Mouse (Mus musculus) testis, adult 2 months (tissue): ENCODE data around the gene Gramd1b. TPM values are rescaled to one million over a fixed set of nuclear protein-coding genes. Genes with fewer than 3 reads are reported as not detected.
A peak's percentile ranks its signal among the peaks of the same experiment; 100 is the strongest.

Experiments
- H3K27ac ChIP-seq: fragments of 200-500 bp; 2 replicates; pipeline ENCODE4 v1.5.1; 2012; ENCODE audit warnings: low read depth, low read length; ENCODE audit not compliant: control insufficient read depth, insufficient read depth
- H3K27me3 ChIP-seq: fragments of 200-500 bp; 2 replicates; pipeline ENCODE4 v1.6.1; 2012; ENCODE audit warnings: mild to moderate bottlenecking, low read length, moderate library complexity; ENCODE audit not compliant: control insufficient read depth, insufficient read depth
- H3K36me3 ChIP-seq: fragments of 200-500 bp; 2 replicates; pipeline ENCODE4 v1.6.1; 2012; ENCODE audit warnings: mild to moderate bottlenecking, low read length; ENCODE audit not compliant: control insufficient read depth, insufficient read depth
- H3K4me1 ChIP-seq: fragments of 200-500 bp; 2 replicates; pipeline ENCODE4 v1.6.1; 2012; ENCODE audit warnings: low read length; ENCODE audit not compliant: control insufficient read depth, insufficient read depth
- H3K4me3 ChIP-seq: fragments of 200-500 bp; 2 replicates; pipeline ENCODE4 v1.5.1; 2012; ENCODE audit warnings: low read depth, mild to moderate bottlenecking, low read length, moderate library complexity, mixed read lengths; ENCODE audit not compliant: control insufficient read depth
- CTCF ChIP-seq: fragments of 200-500 bp; IDR thresholded peaks from 2 replicates; pipeline ENCODE4 v1.5.1; 2012; ENCODE audit warnings: low read depth, mild to moderate bottlenecking, inconsistent platforms, low read length, moderate library complexity; ENCODE audit not compliant: control insufficient read depth, insufficient read depth, insufficient replicate concordance
- POLR2A ChIP-seq: fragments of 200-500 bp; IDR thresholded peaks from 2 replicates; pipeline ENCODE4 v1.6.1; 2012; ENCODE audit warnings: low read depth, mild to moderate bottlenecking, inconsistent platforms, low read length, moderate library complexity; ENCODE audit not compliant: control insufficient read depth
- polyA plus RNA-seq: library from polyadenylated mRNA; depleted of rRNA; stranded (reverse); fragments of >200 nt; gene quantifications from 2 replicates; pipeline ENCODE4 v1.2.3, GENCODE M21; 2012

Gramd1b gene
- polyA plus RNA-seq, 1 experiment, result 143 TPM

DNA sequence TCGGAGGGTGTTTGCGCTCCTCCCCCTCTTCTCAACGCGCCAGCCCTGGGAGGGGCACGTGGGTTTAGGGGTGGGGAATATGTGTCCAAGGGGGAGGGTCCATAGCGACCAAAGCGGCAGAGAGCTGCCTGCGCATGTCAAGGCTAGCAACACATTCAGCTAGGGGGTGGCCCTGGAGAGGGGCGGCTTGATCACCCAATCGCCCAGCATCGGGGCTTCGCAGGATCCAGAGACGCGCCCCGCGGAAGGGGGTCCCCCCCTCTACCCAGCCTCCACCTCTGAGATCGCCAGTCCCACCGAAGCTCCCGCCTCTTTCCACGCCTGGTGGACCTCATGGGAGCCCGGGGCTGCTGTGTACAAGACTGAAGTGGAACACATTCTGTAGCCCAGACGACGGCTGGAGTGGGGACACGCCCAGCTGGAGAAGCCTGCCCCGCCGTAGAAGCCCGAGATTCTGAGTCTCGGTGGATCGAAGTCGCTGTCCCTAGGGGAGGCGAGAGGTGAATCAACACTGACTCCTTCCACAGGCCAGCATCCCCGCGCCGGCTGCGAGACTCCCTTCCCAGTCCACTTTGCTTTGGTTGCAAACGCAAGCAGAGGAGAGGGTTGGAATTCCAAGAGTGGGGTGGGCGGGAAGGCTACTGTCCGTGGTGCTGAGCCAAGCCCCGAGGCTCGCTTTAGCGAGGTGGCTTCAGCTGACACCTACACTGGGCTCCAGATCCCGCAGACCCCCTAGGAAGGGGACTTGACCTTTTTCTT, 261.9 kb downstream of the Gramd1b start, which contains the start of gene Scn3b:
Gene Scn3b, plus strand, starts transcription at position 115 of the 759 bp plus-strand sequence.
- TF ChIP-seq POLR2A (no peak), CTCF (no peak)
- Histone ChIP-seq H3K36me3 (no peaks in the 10 kb centered on the region), H3K27me3 (no peaks in the 10 kb centered on the region), H3K4me3 (peak within 1 kb of the TSS; percentile 3; the same call in 1 of the 2 replicates), H3K27ac (no peak within 1 kb of the TSS), H3K4me1 (peaks cover 14% of the 10 kb centered on the region)

DNA sequence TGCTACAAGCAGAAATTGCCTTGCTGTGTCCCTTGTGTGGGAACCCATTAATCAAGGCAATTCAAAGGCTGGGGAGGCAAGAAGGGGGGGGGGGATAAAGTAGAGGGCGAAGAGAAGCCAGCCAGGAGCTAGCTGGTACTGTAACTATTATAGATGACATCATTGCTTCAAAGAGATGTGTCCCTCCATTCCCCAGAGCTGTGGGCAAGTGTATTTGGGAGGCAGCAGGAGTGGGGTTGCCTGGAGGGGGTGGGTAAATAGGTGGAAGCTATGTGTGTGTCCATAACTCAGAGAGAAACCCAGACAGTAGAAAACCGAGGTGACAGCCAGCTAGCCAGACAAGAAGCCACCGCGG, 262.5 kb downstream of the Gramd1b start:
- no peak for TF ChIP-seq POLR2A
- no peak for TF ChIP-seq CTCF
- peaks cover 14% of the 10 kb centered on the region for H3K4me1 ChIP-seq
- H3K27ac ChIP-seq, result no peak overlapping the region
- H3K36me3 ChIP-seq, result no peaks in the 10 kb centered on the region
- H3K27me3 ChIP-seq, result no peaks in the 10 kb centered on the region
- no peak overlapping the region for H3K4me3 ChIP-seq

DNA sequence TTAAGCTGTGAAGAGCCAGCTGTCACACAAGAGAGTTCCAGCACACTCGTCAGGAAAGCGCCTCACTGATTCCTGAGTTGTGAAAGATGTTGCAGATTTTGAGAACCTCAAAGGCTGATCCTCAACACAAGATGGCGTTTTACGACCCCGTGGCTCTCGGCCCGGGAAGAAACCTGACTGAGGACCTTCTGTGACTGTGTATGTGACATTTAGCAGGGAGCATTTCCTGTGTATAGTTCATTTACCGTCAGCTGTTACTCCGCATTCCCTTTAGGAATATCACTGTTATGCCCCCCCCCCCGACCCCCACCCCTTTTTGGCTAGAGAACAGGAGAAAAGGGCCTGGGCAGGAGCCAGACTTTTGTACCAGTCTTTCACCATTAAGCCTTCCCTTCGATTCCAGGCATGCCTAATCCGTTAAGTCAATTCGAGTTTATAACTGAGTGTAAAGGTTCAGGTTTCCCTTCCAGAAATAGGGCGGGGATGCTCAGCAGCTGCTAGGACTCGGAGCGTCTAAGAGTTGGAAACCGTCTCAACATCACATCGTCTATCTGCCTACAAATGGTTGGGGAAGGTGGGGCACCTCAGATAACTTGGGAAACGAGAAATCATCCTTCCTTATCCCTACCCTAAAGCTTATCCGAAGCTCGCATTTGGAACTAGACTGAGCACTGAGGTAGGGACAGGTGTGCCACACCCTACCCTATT, 263.0 kb downstream of the Gramd1b start:
- H3K4me1 ChIP-seq, result peaks cover 14% of the 10 kb centered on the region
- H3K36me3 ChIP-seq, result no peaks in the 10 kb centered on the region
- no peak overlapping the region for H3K27ac ChIP-seq
- no peaks in the 10 kb centered on the region for H3K27me3 ChIP-seq
- H3K4me3 ChIP-seq, result no peak overlapping the region
- TF ChIP-seq CTCF (no peak), POLR2A (no peak)

DNA sequence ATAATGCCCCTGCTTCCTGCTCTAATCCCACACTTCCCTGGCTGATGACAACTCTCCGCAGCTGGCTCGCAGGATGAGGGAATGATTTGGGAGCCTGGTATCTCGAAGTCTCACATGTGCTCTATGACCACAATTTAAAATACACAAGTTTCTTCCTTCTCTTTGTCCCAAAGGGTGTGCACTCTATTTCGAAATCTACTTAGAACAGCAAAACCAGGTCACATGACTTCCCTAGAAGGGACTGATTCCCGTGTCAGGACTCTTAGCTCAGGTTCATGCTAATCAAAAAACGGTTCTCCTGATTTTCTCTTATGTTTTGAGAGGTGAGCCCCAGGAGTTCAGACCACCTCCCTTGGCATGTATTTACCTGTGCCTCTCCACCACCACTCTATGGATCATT, 267.3 kb downstream of the Gramd1b start:
- Histone ChIP-seq H3K27me3 (no peaks in the 10 kb centered on the region), H3K4me1 (peaks cover 7% of the 10 kb centered on the region), H3K4me3 (no peak overlapping the region), H3K36me3 (no peaks in the 10 kb centered on the region), H3K27ac (no peak overlapping the region)
- TF ChIP-seq POLR2A (no peak), CTCF (no peak)

DNA sequence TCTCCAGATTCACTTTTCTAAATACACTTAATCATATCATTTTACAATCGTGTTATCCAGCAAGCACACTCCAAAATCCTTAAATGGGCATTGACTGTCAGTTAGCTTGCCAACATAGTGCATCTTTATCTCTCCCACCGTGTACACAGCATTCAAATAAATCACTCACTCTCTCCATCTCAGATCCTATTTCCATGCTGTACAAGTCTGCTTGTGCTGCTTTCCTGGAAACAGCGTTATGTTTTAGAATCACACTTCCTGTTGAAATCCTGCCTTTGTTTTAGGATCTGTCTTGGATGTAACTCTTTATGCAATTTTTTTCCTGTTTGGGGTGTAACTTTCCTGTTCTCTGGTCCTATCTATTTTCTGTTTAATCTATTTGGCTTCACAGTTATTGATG, 278.7 kb downstream of the Gramd1b start:
- Histone ChIP-seq H3K4me3 (no peak overlapping the region), H3K4me1 (no peaks in the 10 kb centered on the region), H3K27ac (no peak overlapping the region), H3K36me3 (no peaks in the 10 kb centered on the region), H3K27me3 (no peaks in the 10 kb centered on the region)
- TF ChIP-seq POLR2A (no peak), CTCF (no peak)

DNA sequence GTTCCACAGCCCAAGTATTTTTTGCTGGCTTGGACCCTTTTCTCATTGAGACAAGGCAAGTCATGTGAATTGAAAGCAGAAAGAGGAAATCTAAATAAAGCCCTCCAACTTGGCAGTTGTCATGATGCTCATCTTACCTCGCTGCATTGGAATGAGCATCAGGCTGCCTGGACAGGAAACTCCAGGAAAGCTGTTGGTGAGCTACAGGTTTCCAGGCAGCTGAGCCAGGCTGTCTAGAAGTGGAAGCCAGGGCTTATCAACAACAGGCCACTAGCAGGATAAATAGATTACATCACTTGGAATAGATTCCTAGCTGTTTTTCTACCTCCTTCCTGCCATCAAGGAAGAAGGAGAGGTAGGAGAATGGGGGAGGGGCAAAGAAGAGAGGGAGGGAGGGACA, 282.1 kb downstream of the Gramd1b start:
- Histone ChIP-seq H3K36me3 (no peaks in the 10 kb centered on the region), H3K27ac (no peak overlapping the region), H3K27me3 (no peaks in the 10 kb centered on the region), H3K4me3 (no peak overlapping the region), H3K4me1 (no peaks in the 10 kb centered on the region)
- no peak for TF ChIP-seq CTCF
- TF ChIP-seq POLR2A, result no peak

DNA sequence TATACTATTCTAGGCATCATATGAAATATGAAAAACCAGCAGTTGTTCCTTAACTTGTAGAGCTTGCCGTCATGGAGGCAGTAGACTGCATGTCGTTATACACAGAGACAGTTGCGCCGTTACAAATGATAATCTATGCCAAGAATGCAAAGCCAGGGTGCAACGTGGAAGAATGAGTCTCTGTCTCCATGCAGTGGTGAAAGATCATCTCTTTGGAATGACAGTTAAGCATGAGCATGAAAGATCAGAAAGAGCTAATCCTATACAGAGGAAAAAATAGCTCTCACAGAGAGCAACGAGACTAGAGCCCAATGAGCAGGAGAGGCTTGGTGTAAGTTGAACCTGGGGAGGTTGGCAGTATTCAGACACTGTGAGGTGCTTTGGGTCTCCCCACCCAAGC, 284.5 kb downstream of the Gramd1b start:
- Histone ChIP-seq H3K36me3 (no peaks in the 10 kb centered on the region), H3K4me1 (no peaks in the 10 kb centered on the region), H3K27ac (no peak overlapping the region), H3K27me3 (no peaks in the 10 kb centered on the region), H3K4me3 (no peak overlapping the region)
- TF ChIP-seq CTCF (no peak), POLR2A (no peak)
